In the genomic region with DNA sequence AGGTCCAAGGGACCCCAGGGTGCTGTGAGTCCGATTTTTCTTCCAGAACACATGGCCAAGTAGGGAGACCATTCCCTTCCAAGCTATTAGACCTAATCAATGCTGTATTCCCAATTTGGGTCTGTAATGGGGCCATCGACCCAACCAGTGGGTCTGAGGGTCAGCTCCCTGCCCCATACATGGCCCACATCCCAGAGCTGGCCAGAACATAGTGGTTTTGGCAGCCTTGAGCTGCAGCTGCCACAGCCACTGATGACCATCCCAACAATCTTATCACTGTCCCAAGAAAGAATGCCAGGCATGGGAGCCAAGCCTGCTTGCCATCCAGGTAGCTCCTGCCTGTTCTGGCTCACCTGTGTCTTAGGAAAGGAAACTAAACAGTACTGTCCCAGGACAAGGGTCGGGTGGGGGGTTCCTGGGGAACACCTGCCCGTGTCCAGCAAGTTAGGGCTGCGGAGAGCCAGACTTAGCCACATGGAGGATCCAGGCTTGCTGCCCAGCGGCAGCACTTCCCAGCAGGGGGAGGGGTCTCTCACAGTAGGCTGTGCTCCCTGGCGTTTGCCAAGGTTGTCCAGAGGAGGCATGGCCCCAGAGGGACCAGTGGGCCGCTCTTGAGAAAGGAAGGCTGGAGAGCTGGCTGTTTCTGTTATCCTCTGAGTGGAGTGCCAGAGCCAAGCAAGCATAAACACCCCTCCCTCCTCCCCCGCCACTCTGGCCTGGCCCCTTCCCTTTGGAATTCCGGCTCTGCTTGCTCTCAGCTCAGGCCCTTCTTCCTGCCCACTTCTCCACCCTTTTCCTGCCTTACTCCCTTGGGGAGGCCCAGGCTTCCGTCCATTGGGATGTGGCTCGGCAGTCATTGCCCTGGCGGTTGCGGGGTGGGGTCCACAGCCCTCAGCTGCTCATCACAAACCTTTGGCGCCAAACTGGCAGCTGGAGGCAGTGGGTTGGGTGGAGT, we compare ENCODE assay signal across 8 mouse cellular contexts. TPM values are rescaled to one million over a fixed set of nuclear protein-coding genes. Genes with fewer than 3 reads are reported as not detected.
DNase-seq lines count a peak whose midpoint lies in the region; ATAC-seq and TF ChIP-seq lines count a peak whose summit lies in the region.

No protein-coding gene starts in this region.

- H3K9me3 ChIP-seq in embryonic facial prominence, embryonic 10.5 days: no peaks in the 10 kb centered on the region
- H3K9me3 ChIP-seq in heart, embryonic 10.5 days: no peaks in the 10 kb centered on the region
- no peaks in the 10 kb centered on the region for H3K9me3 ChIP-seq in liver, embryonic 13.5 days (replicated peaks)

- no peak for ATAC-seq in liver, embryonic 13.5 days (ENCODE audit: low read depth)
- no peak for ATAC-seq in activated CD4-positive, CD25-positive, alpha-beta regulatory T cell, adult 4 months

- no peak; the same call in 1 of the 2 replicates for TF ChIP-seq CTCF in left cerebral cortex, adult 2 months (IDR thresholded peaks at IDR 0.05)
- TF ChIP-seq CTCF in olfactory bulb, adult 2 months (IDR thresholded peaks at IDR 0.05; ENCODE audit: insufficient read depth, low read depth, low read length): no peak

- H3K27me3 ChIP-seq in embryonic facial prominence, embryonic 10.5 days (replicated peaks; ENCODE audit: low read depth, poor library complexity, severe bottlenecking): peaks cover 61% of the 10 kb centered on the region
- no peaks in the 10 kb centered on the region for H3K27me3 ChIP-seq in heart, embryonic 10.5 days (ENCODE audit: insufficient read depth, poor library complexity, severe bottlenecking)
- peaks cover 53% of the 10 kb centered on the region for H3K27me3 ChIP-seq in liver, embryonic 13.5 days

- H3K27ac ChIP-seq in left cerebral cortex, adult 2 months: peak overlapping the region; percentile 93
- peak overlapping the region; percentile 86 for H3K27ac ChIP-seq in embryonic facial prominence, embryonic 10.5 days (replicated peaks)
- peak overlapping the region; percentile 91 for H3K27ac ChIP-seq in heart, embryonic 10.5 days
- peak overlapping the region; percentile 61 for H3K27ac ChIP-seq in liver, embryonic 13.5 days
- peak overlapping the region; percentile 43 for H3K27ac ChIP-seq in olfactory bulb, adult 2 months (ENCODE audit: insufficient read depth, low read depth, low read length)

- H3K36me3 ChIP-seq in embryonic facial prominence, embryonic 10.5 days (replicated peaks): peaks cover 38% of the 10 kb centered on the region
- H3K36me3 ChIP-seq in heart, embryonic 10.5 days: peaks cover 42% of the 10 kb centered on the region
- H3K36me3 ChIP-seq in liver, embryonic 13.5 days: peaks cover 19% of the 10 kb centered on the region

- intact Hi-C loops in left cerebral cortex, adult 2 months (cut with DNase I): no loop called here

- WGBS in embryonic facial prominence, embryonic 10.5 days: 22% methylated on average over 15 of the region's 15 CpGs
- WGBS in heart, embryonic 10.5 days: 11% methylated on average over 15 of the region's 15 CpGs
- 28% methylated on average over 15 of the region's 15 CpGs for WGBS in liver, embryonic 13.5 days (ENCODE audit: insufficient replicate concordance)
- 31% methylated on average over 15 of the region's 15 CpGs for WGBS in olfactory bulb, adult 2 months

- H3K4me2 ChIP-seq in liver, embryonic 13.5 days: peak overlapping the region; percentile 96

- no peak for TF ChIP-seq POLR2A in olfactory bulb, adult 2 months (IDR thresholded peaks at IDR 0.05; ENCODE audit: insufficient read depth, low read depth, low read length)

- H3K9ac ChIP-seq in liver, embryonic 13.5 days: peak overlapping the region; percentile 72; the same call in 1 of the 2 replicates

- peak overlapping the region; percentile 84 for H3K4me3 ChIP-seq in left cerebral cortex, adult 2 months
- H3K4me3 ChIP-seq in embryonic facial prominence, embryonic 10.5 days: peak overlapping the region; percentile 60
- H3K4me3 ChIP-seq in heart, embryonic 10.5 days: peak overlapping the region; percentile 82
- peak overlapping the region; percentile 66 for H3K4me3 ChIP-seq in liver, embryonic 13.5 days (replicated peaks)
- peak overlapping the region; percentile 78 for H3K4me3 ChIP-seq in olfactory bulb, adult 2 months (ENCODE audit: insufficient read depth, low read depth, low read length)

- DNase-seq in left cerebral cortex, adult 2 months (ENCODE audit: extremely low spot score in 1 of 2, low spot score in 2 of 2): peak in 1 of 2 experiments; percentile 58
- no peak for DNase-seq in left cerebral cortex, adult 9 months (ENCODE audit: low spot score in 2 of 2)
- peak; percentile 67 for DNase-seq in embryonic facial prominence, embryonic 10.5 days (ENCODE audit: low spot score)
- DNase-seq in heart, embryonic 10.5 days (ENCODE audit: low spot score): peak; percentile 94
- DNase-seq in kidney, adult 9 months: peak; percentile 85
- no peak for DNase-seq in liver, embryonic 13.5 days

- H3K4me1 ChIP-seq in embryonic facial prominence, embryonic 10.5 days: peaks cover 74% of the 10 kb centered on the region
- H3K4me1 ChIP-seq in heart, embryonic 10.5 days: peaks cover 91% of the 10 kb centered on the region
- peaks cover 75% of the 10 kb centered on the region for H3K4me1 ChIP-seq in liver, embryonic 13.5 days (replicated peaks)
- H3K4me1 ChIP-seq in olfactory bulb, adult 2 months (ENCODE audit: control insufficient read depth, insufficient read depth, low read length): peaks cover 74% of the 10 kb centered on the region

RNA-seq across cellular contexts. Expression of a gene that starts 2.3 kb away (rescaled TPM):
- 100 to 1,000 TPM; 143 to 148 TPM for total RNA-seq in left cerebral cortex, adult 2 months (2021)
- 91.8 and 96.4 TPM in 2 replicates for polyA plus RNA-seq in embryonic facial prominence, embryonic 10.5 days (2016; fragmentation: Nextera tagmentation; extraction: Ambion mirVana)
- 956 and 1,505 TPM in 2 replicates for polyA plus RNA-seq in heart, embryonic 10.5 days (2016; fragmentation: Nextera tagmentation; extraction: Ambion mirVana)
- 47.9 and 50.4 TPM in 2 replicates for polyA plus RNA-seq in liver, embryonic 13.5 days (2015; fragmentation: Nextera tagmentation; extraction: Ambion mirVana)
- not detected in 2 replicates for polyA plus RNA-seq in olfactory bulb, adult 2 months (2012; ENCODE audit: insufficient read depth, insufficient read length, low replicate concordance, missing spikeins)
- 1 to 10 TPM; 4.5 to 5.6 TPM for polyA plus RNA-seq in activated CD4-positive, CD25-positive, alpha-beta regulatory T cell, adult 4 months (2017; shearing (Covaris generic))

RNA-seq across cellular contexts. Expression of a gene that starts 3.8 kb away (rescaled TPM):
- total RNA-seq in left cerebral cortex, adult 2 months (2021): 10 to 100 TPM; 14.4 to 15.0 TPM
- polyA plus RNA-seq in embryonic facial prominence, embryonic 10.5 days (2016; fragmentation: Nextera tagmentation; extraction: Ambion mirVana): 53.6 and 57.1 TPM in 2 replicates
- polyA plus RNA-seq in heart, embryonic 10.5 days (2016; fragmentation: Nextera tagmentation; extraction: Ambion mirVana): 511 and 613 TPM in 2 replicates
- 84.5 and 94.1 TPM in 2 replicates for polyA plus RNA-seq in liver, embryonic 13.5 days (2015; fragmentation: Nextera tagmentation; extraction: Ambion mirVana)
- polyA plus RNA-seq in olfactory bulb, adult 2 months (2012; ENCODE audit: insufficient read depth, insufficient read length, low replicate concordance, missing spikeins): not detected in 2 replicates
- polyA plus RNA-seq in activated CD4-positive, CD25-positive, alpha-beta regulatory T cell, adult 4 months (2017; shearing (Covaris generic)): 1,000 to 10,000 TPM; 1,240 to 2,098 TPM

RNA-seq across cellular contexts. Expression of a gene that starts 13.9 kb away (rescaled TPM):
- 1 to 10 TPM; 1.7 to 2.2 TPM for total RNA-seq in left cerebral cortex, adult 2 months (2021)
- 57.5 and 59.4 TPM in 2 replicates for polyA plus RNA-seq in embryonic facial prominence, embryonic 10.5 days (2016; fragmentation: Nextera tagmentation; extraction: Ambion mirVana)
- 32.7 and 33.5 TPM in 2 replicates for polyA plus RNA-seq in heart, embryonic 10.5 days (2016; fragmentation: Nextera tagmentation; extraction: Ambion mirVana)
- 12.0 and 12.9 TPM in 2 replicates for polyA plus RNA-seq in liver, embryonic 13.5 days (2015; fragmentation: Nextera tagmentation; extraction: Ambion mirVana)
- polyA plus RNA-seq in olfactory bulb, adult 2 months (2012; ENCODE audit: insufficient read depth, insufficient read length, low replicate concordance, missing spikeins): not detected in 2 replicates
- polyA plus RNA-seq in activated CD4-positive, CD25-positive, alpha-beta regulatory T cell, adult 4 months (2017; shearing (Covaris generic)): 1 to 10 TPM; 3.5 to 5.0 TPM

RNA-seq across cellular contexts. Expression of a gene that starts 43.4 kb away (rescaled TPM):
- total RNA-seq in left cerebral cortex, adult 2 months (2021): 10 to 100 TPM; 27.8 to 28.6 TPM
- polyA plus RNA-seq in embryonic facial prominence, embryonic 10.5 days (2016; fragmentation: Nextera tagmentation; extraction: Ambion mirVana): 11.4 and 12.1 TPM in 2 replicates
- polyA plus RNA-seq in heart, embryonic 10.5 days (2016; fragmentation: Nextera tagmentation; extraction: Ambion mirVana): 2.6 and 6.1 TPM in 2 replicates
- 0.46 and 0.52 TPM in 2 replicates for polyA plus RNA-seq in liver, embryonic 13.5 days (2015; fragmentation: Nextera tagmentation; extraction: Ambion mirVana)
- not detected in 2 replicates for polyA plus RNA-seq in olfactory bulb, adult 2 months (2012; ENCODE audit: insufficient read depth, insufficient read length, low replicate concordance, missing spikeins)
- not detected for polyA plus RNA-seq in activated CD4-positive, CD25-positive, alpha-beta regulatory T cell, adult 4 months (2017; shearing (Covaris generic))

RNA-seq across cellular contexts. Expression of a gene that starts 44.2 kb away (rescaled TPM):
- total RNA-seq in left cerebral cortex, adult 2 months (2021): 10 to 100 TPM; 72.9 to 76.5 TPM
- 20.3 and 21.0 TPM in 2 replicates for polyA plus RNA-seq in embryonic facial prominence, embryonic 10.5 days (2016; fragmentation: Nextera tagmentation; extraction: Ambion mirVana)
- 12.0 and 17.5 TPM in 2 replicates for polyA plus RNA-seq in heart, embryonic 10.5 days (2016; fragmentation: Nextera tagmentation; extraction: Ambion mirVana)
- polyA plus RNA-seq in liver, embryonic 13.5 days (2015; fragmentation: Nextera tagmentation; extraction: Ambion mirVana): 4.8 and 6.1 TPM in 2 replicates
- not detected in 2 replicates for polyA plus RNA-seq in olfactory bulb, adult 2 months (2012; ENCODE audit: insufficient read depth, insufficient read length, low replicate concordance, missing spikeins)
- 10 to 100 TPM; 12.9 to 16.0 TPM for polyA plus RNA-seq in activated CD4-positive, CD25-positive, alpha-beta regulatory T cell, adult 4 months (2017; shearing (Covaris generic))

Comparison
In these comparisons a context has a peak if more than half of its experiments do, and no peak if none do; other contexts are left out.
1. DNase-seq: peak in embryonic facial prominence, embryonic 10.5 days (single experiment), heart, embryonic 10.5 days (single experiment) and kidney, adult 9 months (single experiment); none in left cerebral cortex, adult 9 months (0 of 2) and liver, embryonic 13.5 days (single experiment).
2. H3K27ac ChIP-seq: peak in every context shown above with its lines; median percentile 93 in left cerebral cortex, adult 2 months; 91 in heart, embryonic 10.5 days; 86 in embryonic facial prominence, embryonic 10.5 days; 61 in liver, embryonic 13.5 days; 43 in olfactory bulb, adult 2 months.
3. RNA of a gene that starts 3.8 kb away (polyA plus RNA-seq): 1,240 to 2,098 TPM in activated CD4-positive, CD25-positive, alpha-beta regulatory T cell, adult 4 months, 511 to 613 TPM in heart, embryonic 10.5 days, 84.5 to 94.1 TPM in liver, embryonic 13.5 days and 53.6 to 57.1 TPM in embryonic facial prominence, embryonic 10.5 days; not detected in olfactory bulb, adult 2 months; every median in the first group is over 10 times any median in the second.
4. Peak in every context shown above with its lines, with median percentiles within 50 percentile points of each other: H3K4me3 ChIP-seq.